Mouse (Mus musculus) liver, adult 2 months (tissue): ENCODE measurements at regions not wholly inside any gene's neighbourhood (a gene's known extent, or its start where the extent isn't known, plus 50 kb on each side); places are given as distances from the start of the nearest gene placed in this dataset.

Source experiments
- CTCF ChIP-seq: fragments of 200-500 bp; IDR thresholded peaks from 2 replicates; pipeline ENCODE4 v1.5.1; 2011; ENCODE audit warnings: low read depth, low read length, control low read depth
- POLR2A ChIP-seq: fragments of 200-500 bp; IDR thresholded peaks from 2 replicates; pipeline ENCODE4 v1.6.1; 2011; ENCODE audit warnings: low read length, control low read depth; ENCODE audit not compliant: insufficient read depth; ENCODE audit errors: extremely low read depth

DNA sequence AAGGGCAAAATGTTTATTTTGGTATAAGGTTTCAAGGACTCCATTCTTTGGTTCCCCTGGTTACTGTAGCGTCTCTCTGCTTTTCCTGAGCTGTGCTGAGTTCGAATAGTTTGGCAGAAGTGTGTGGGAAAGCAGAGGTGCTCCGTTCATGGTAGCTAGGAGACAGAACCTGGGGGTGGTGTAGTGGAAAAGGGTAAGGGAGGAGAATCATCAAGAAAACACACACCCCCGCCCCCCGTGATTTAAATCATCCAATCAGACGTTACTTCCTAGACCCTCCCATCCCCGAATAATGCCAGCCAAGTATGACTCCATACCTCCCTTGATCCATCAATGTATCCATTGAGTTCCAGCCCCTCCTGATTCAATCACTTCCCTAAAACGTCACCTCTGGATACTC lies 418.6 kb upstream of the Id4 start:
- no peak for TF ChIP-seq CTCF
- no peak for TF ChIP-seq POLR2A
